Mouse (Mus musculus) erythroblast, adult 5-6 weeks (primary cell): ENCODE measurements around the gene Atp6v1a. TPM values are rescaled to one million over a fixed set of nuclear protein-coding genes. Genes with fewer than 3 reads are reported as not detected.

ENCODE experiments used
- ATAC-seq: replicated peaks from 2 replicates; pipeline ENCODE4 v1.8.0; 2016; ENCODE audit warnings: moderate number of reproducible peaks, mild to moderate bottlenecking, moderate TSS enrichment, inconsistent platforms; ENCODE audit not compliant: poor library complexity, low FRiP score, severe bottlenecking
- total RNA-seq, 2 experiments: library from RNA; stranded (forward) in 1 of 2; stranded (reverse) in 1 of 2; fragments of 150-400 nt in 1 of 2; fragments of 200-764, 138-1000 nt in 1 of 2; gene quantifications; 2 replicates each; pipeline versions ENCODE4 v1.2.3 to v1.2.4; 2015 to 2017; ENCODE audit warnings: low replicate concordance in 2 of 2

Gene Atp6v1a
- total RNA-seq, 2 experiments from 2014 or later, result 23.6 to 24.0 TPM

DNA sequence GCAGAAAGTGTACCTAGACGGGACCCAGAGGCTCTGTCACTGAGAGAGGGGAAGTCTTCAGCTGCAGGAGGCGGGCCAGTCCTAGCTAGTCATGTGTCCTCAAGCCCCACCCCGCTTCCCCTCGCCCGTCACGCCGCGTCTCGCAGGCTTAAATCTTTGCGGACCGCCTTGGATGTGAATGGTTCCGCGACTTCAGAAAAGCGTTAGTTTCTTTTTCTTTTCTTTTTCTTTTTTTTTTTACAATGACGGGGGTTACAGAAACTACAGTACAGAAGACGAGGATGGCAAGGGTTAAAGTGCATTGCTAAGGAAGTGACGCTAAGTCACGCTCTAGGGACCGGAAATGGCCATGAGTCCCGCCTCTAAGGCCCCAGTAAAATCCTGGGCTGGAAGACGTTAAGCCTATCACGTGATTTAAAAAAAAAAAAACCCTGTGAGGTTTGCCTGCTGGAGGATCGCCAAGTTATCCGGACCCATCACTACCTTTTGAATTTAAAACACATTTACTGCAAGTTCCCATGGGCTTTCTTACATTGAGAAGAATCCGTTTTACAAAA, 448 bp downstream of the Atp6v1a start:
- peak; percentile 89 for ATAC-seq

DNA sequence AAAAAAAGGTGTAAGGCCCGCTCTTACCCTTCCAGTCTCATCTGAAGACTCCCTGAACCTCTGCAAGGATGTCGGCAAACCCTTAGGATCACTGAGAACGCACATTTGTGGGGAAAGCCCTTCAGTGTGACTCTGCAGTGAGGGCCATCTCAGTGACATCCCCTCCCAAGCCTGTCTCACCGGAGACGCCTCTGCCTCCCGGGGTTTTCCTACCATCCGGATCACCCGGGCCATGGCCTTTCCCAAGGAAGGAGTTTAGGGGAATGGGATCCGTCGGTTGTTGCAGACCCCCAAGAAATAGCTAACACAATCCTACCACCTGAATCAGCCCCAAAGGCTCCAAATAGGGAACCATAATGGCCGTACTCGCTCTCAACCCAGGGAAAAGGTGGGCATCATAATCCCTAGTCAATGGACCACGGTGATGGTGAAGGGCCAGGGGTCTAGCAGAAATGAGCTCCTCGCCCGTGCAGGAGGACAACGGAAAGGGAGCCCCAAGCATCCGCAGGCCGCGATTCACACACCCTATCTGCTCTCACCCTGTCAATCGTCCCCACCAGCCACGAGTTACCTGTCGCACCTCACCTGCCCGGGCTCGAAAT, 1.0 kb downstream of the Atp6v1a start:
- ATAC-seq, result no peak

DNA sequence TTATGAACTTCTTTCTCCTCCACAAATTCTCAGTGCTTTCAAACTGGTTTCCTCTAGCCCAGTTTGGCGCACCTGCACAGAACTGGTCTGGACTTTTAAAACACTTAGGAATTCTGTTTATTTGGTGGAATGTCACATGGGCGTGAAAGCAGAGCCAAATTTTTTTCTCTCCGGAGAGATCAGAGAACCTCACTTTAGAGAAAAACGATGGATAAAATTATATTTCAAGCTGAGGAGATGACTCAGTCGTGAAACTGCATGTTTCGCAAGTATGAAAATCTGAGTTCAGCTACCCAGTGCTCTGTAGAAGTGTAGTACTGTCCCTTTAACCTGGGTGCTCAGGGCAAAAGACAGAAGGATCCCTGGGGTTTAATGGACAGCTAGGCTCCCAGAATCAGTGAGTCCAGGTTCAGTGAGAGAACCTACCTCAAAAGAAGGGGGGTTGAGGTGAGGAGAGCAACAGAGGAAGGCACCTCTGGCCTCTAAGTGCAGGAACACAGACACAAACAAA, 2.9 kb downstream of the Atp6v1a start:
- no peak for ATAC-seq

DNA sequence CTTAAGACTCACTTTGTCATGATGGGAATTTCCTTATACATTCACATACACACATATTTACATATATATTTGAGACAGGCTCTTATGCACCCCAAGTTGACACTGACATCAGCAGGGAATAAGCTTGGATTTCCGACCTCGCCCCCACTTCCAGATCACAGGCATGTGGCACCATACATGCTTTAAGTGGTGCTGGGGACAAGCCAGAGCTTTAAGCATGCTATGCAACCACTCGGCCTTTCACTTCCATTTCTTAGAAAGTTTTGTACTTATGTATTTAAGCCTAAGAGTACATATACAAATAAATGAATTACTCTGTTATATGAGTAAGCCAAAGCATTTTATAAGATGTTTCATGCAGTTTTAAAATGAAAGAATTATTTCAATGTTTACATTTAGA, 6.3 kb downstream of the Atp6v1a start:
- ATAC-seq, result no peak

DNA sequence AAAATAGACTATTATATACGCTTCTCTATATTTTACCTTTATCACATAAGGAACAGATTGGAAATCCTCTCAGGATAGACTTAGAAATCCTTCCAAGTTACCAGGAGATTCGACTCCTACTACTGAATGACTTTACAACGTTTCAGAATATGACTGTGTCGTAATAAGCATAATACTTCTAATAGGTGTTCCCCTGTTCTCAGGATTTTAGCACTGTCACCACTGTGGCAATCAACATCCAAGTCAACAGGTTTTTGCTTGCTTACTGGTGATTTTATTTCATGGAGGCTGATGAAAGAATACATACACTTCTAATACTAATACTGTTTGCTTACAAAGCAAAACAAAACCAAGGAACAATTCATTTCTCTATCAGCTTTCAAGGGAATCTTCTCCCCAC, 7.2 kb downstream of the Atp6v1a start:
- no peak for ATAC-seq

DNA sequence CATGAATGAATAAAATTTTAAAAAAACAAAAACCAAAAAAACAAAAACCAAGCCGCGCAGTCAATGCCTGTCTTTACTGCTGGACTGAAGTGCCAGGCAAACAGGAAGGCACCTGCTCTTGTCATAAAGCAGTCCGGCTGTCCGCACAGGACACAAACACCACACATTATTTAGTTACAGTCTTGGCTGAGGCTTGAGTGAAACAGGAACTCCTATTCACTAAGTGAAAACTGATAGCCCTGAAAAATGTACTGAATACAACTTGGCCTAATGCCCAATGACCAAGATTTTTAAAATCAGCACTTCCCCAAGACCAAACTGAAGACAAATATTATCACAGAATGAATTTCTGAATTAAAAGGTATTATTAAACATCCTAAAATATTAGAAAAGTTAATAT, 13.1 kb downstream of the Atp6v1a start:
- no peak for ATAC-seq

DNA sequence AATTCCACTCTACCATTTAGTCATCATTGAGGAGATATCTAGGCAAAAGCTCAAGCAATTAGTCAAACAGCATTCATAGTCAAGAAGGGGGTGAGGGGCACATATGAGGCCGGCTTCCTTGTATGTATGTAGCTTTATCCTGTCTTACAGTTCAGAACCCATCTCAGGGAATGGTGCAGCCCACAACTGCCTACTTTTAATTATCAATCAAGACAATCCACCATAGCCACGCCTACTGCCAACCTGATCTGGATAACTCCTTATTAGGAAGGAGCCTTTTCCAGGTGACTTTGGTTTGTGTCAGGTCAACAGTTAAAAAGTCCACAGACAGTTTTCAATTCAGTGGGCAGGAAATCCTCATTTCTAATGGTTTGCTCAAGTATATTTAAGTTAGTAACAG, 14.1 kb downstream of the Atp6v1a start:
- no peak for ATAC-seq

DNA sequence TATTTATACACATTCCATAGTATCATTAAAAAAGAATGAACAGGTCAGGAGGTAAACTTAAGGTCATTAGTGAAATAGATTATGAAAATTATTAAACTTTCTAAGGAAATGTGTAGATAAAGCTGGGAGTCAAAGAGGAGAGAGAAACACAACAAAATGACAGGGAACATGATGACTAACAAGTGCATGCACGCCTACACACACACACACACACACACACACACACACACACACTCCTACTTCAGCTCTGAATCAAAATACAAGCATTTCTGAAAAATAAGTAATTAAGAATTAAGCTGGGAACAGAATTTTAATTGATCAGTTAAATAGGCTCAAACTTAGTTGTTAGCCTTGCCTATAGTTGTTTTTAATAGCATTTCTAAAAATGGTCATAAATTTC, 14.8 kb downstream of the Atp6v1a start:
- ATAC-seq, result no peak

DNA sequence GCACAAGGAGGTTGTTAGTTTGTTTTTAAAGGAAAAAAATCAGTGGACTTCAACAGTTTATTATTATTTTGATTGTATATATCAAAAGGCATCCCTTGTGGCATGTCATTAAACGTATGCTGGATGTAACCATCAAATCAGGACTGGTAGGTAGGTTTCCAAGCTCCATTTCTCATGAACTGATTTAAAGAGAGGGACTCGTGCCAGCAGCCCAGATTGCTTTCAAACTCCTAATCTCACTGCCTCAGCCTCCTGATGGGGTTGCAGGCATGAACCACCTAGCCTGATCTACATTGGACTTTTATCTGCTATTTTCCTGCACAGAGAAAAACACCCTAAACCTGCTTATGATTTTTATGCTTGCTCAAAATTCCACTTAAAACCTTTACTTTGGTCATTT, 15.7 kb downstream of the Atp6v1a start:
- no peak for ATAC-seq

DNA sequence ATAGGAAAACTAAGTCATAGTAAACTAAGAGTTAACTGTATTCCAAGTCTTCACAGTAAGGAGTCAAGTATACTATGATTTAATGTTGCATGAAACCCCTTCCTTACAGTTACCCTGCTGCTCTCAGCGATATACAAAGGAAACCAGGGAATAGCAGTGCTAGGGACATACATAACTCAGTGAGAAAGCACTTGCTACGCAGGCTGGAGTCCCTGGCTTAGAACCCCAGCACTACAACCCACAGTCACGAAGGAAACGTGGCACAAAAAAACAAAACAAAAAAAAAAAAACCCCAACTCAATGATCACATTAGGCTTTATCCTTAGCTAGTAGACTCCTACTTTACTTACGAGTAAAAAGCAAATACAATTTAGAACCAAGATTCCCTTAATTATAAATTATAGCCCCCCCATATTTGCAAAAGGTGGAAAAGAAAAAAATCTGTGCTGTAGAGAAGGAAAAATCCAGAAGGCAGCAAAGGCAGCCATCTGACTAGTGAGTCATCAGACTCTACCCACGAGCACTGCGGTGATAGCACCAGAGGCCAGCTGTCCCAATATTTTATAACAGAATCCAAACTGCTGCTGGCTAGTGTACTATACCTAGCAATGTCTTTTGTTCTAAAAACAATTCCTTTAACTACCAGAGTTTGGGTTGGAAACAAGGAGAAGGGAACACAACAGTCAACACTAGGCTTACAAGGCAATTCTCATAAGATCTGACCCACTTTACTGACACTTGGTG, 16.4 kb downstream of the Atp6v1a start:
- no peak for ATAC-seq

DNA sequence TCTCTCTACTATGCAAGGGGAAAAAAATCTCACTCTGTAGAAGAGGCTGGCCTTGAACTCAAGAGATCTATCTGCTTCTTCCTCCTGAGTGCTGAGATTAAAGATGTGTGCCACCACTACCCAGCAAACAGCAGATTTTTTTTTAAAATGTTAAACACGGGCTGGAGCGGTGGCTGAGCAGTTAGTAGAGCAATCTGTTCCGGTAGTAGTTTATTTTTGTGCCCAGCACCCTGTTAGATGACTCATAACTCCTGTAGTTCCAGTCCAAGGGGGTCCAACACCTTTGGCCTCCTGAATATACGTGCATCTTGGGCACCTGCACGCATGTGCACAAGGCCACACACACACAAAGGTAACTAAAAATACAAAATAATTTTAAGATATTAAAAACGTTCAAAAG, 16.9 kb downstream of the Atp6v1a start:
- no peak for ATAC-seq

DNA sequence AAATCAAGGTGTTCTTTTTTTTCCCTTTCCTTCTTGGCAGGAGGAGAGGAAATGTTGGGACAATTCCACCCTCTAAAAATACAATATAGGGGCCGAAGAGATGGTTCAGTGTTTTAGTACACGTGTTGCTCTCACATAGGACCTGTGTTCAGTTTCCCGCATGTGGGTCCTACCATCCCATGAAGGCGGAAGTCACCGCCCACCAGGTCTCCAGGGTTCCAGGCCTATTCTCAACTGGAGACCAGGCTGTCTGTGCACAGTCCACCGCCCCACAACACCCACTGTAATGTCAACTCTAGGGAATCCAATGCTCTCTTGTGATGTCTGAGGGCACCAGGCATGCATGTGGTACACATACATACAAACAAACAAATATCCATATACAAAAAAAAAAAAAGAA, 17.4 kb downstream of the Atp6v1a start:
- no peak for ATAC-seq

DNA sequence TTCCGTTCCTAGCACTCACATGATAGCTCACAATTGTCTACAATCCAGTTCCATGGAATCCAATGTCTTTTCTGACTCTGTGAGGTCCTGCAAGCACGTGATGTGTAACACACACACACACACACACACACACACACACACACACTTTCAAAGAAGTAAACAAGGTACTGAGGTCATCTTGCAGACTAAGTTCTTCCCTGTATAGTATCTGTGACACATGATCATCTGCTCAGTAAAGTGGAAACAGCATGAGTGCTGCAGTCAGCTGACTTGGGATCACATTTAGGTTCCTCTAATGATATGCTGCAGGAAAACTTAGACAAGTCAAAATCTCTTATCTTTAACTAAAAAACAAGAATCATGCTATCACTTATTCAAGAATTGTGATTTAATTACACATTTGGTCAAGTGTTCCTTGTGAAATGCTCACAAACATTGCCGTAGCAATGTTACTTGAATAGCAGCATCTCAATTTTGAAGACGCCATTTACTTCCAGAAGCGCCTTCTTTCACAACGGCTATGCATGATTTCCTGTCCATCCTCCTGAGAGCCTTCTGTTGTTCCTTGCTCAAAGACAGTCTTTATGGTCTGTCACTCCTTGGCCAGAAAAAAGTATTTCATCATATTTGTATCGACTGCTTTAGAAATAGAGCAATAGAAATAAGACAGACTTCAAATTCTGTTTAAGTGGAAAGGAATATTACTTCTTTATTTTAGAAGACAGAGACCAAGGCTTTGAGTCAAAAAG, 19.6 kb downstream of the Atp6v1a start:
- no peak for ATAC-seq

DNA sequence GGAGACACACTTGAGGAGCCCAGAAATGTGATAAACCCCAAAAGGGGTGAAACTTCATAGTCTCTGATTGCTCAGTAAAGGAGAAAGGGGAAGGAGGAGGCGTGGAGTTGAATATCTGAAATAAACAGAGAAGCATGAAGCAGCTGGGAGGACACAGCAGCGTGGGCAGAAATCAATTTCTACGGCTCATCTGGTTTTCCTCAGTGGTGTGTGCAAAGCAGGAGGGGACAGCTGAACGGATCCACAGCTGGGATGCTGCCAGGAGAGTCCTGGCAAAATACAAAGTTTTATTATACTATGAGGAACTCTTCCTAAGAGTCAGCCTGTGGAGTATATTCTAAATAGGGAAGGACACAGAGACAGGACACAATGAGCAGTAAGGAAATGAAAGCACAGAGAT, 30.5 kb downstream of the Atp6v1a start:
- no peak for ATAC-seq

DNA sequence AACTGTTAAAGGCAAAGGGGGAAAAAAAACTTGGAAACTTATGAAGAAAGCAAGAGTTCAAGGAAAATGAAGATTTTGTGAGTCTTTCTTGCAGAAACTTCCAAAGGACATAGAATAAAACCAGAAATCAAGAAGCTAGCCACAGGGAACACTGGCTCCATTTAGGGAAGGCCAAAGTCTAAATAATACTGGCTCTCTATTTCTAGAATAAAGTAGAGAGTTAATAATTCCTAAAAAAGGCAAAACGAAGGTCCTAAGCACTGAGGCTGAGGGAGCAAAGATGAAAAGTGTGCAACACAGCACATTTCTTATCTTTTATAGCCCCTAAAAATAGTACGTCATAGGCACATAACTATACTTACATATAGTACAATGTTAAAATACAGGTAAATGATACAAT, 34.3 kb downstream of the Atp6v1a start:
- no peak for ATAC-seq

DNA sequence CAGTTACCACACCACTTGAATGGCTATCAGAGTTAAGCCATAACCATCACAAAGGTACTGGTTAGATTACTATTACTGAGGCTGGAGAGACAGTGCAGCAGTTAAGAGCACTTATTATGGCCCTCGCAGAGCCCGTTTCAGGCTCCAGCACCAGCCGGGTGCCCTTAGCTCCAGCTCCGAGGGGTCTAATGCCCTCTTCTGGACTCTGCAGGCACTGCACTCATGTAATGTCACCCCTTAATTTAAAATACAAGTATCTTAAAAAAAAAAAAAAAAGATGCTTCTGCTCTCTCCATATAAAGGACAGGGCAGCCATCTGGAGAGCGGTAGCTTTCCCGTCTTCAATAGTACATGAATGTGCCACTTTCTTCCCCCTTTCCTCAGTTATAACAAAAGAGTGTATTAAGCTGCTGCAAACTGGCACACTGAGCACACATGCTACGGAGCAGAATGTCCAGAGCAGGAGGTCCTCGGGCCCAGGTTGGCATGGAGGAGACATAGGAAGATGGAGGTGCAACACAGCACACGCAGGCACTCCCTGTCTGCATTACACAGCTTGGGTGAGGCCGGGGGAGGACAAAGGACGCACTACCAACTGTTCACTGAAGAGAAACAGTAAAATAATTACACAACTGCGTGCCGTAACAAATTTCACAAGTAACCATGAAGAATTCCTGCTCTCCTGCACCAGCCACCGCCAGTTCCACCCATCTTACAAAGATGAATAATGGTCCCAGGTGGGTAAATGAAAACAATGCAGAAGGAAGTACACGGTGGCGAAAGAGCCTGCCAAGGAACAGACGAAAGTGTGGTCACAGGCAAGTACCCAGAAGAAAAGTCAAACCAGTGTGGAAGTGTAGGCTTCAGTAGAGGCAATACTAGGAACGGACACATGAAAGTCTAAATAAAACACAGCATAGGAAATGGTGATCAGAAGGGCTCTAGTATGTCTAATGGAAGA, 35.4 kb downstream of the Atp6v1a start:
- peak; percentile 35; the same call in 1 of the 2 replicates for ATAC-seq

DNA sequence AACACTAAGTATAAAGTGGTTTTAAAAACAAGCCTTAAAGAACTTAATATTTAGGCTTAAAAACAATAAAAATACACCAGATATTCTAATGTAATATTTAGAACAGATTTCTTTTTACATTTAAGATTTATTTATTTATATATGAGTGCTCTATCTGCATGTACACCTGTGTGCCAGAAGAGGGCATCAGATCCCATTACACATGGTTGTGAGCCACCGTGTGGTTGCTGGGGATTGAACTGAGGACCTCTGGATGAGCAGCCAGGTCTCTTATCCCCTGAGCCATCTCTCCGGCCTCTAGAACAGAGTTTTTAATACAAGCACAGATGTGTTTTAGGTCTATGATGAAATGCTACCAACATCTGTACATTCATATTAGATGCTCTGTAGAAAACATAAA, 36.6 kb downstream of the Atp6v1a start:
- no peak for ATAC-seq

DNA sequence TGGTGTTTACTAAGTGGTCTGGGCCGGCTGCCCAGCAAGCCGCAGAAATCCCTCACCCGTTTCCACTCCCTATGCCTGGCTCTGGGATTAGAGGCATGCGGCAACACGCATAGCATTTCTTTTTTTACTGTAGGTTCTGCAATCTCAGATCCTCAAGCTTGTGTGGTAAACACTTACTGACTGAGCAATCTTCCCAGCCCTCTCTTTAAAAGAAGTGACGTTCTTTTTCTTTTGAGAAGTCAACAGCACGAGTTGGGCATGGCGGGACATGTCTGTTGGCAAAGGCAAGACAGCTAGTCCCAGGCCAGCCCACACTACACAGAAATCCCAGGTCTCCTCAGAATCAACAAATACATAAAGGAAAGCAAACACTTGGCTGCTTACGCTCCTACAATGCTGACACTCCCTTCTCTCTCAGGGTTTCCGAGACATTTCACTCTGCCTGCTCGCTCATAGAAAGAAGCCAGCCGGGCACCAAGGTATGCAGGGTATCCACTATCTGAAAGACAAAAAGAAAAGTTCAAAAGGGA, 38.3 kb downstream of the Atp6v1a start:
- ATAC-seq, result no peak

DNA sequence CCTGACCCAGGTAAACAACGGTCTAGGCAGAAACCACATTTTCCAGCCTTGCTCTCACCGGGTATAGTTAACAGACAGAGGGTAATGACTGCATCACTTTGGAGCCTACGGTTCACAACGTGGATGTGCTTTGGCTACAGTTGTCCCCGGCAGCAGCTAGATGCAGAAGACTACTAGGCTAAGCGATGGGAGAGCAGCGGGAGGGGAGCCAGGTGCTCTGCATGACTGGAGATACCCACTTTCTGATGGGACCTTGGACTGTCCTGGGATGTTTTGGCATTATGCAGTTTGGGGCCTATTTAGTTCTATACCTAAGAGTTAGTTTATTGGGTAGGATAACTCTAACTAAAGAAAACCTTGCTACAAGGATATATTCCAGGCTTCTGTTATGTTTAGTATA, 40.1 kb downstream of the Atp6v1a start:
- no peak for ATAC-seq
